Mouse (Mus musculus) layer of hippocampus, adult 2 months (tissue): ENCODE measurements around the gene Hcls1. TPM values are rescaled to one million over a fixed set of nuclear protein-coding genes. Genes with fewer than 3 reads are reported as not detected.
A peak's percentile ranks its signal among the peaks of the same experiment; 100 is the strongest.

Experiments
- DNase-seq, 2 experiments: peaks; one replicate each; pipeline ENCODE4 v3.0.0; 2022; ENCODE audit warnings: low spot score in 2 of 2
- H3K27ac ChIP-seq: fragments of 200-600 bp; 2 replicates; pipeline ENCODE4 v1.8.1; 2022
- H3K4me3 ChIP-seq: fragments of 200-600 bp; 2 replicates; pipeline ENCODE4 v1.8.1; 2022; ENCODE audit warnings: mild to moderate bottlenecking
- CTCF ChIP-seq: fragments of 200-600 bp; conservative IDR thresholded peaks from 2 replicates; pipeline ENCODE4 v1.8.1; 2022; ENCODE audit warnings: antibody characterized with exemption, mild to moderate bottlenecking, moderate library complexity
- total RNA-seq, 2 experiments: library from RNA; stranded (reverse); gene quantifications; 2 replicates each; pipeline ENCODE4 v1.2.3; 2021

The Hcls1 gene
- total RNA-seq, 2 experiments from 2014 or later = 3.6 to 4.4 TPM

- no peak for DNase-seq
- Histone ChIP-seq H3K27ac (no peak overlapping the region), H3K4me3 (no peak overlapping the region)
- no peak for TF ChIP-seq CTCF
Measured at GRCm38 (mm10) chr16:36921980-36922379, 12.8 kb upstream of the Hcls1 start.

- no peak overlapping the region for H3K4me3 ChIP-seq
- no peak overlapping the region for H3K27ac ChIP-seq
- TF ChIP-seq CTCF = no peak
- DNase-seq = no peak
Measured at GRCm38 (mm10) chr16:36924312-36924711, 10.5 kb upstream of the Hcls1 start.

GRCm38 (mm10) chr16:36925351-36925750, 9.4 kb upstream of the Hcls1 start:
- no peak for DNase-seq

GRCm38 (mm10) chr16:36925797-36926196, 9.0 kb upstream of the Hcls1 start:
- Histone ChIP-seq H3K4me3 (no peak overlapping the region), H3K27ac (no peak overlapping the region)
- DNase-seq = peak in 1 of 2 experiments; percentile 39
- no peak for TF ChIP-seq CTCF

More at GRCm38 (mm10) chr16:36925351-36925750, 9.4 kb upstream of the Hcls1 start:
- Histone ChIP-seq H3K27ac (no peak overlapping the region), H3K4me3 (no peak overlapping the region)
- TF ChIP-seq CTCF = no peak

DNA sequence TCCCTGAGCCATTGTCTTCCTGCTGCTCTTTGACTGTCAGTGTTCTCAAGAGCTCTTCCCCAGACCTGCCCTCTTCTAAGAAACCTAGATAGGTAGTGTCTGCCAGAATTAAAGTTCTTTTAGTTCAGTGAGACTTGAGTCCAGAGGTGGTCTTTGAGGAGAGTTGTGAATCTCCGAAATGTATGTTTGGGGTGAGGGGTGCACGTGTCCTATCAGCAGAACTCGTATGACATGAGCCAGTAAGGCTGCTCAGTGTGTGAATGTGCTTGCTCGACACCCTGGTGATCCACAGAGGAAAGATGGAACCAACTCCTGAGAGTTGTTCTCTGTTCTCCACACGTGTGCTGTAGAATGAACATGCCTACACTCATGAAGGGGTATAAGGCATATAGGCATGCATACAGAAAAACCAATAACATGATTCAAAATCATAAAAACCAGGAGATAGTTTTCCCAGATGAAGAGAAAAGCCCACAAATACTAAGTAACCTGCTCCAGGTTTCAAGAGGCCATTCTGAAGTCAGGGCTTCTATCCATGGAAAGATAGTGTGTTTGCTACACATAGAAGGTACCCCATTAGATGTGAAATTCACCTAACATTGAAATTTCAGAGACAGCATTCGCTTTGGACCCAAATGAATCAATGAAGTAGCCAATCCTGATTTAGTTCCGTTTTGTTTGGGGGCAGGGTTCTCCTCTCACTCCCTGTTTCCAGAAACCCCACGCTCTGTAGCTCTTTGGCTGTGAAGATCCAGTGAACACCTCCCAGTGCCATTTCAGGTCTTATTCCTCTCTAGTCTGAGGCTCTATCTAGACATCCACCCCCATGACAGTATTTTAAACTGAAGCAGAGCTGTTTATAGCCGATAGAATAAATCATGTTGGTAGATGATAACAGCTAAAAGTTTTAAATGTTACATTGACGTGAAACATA, 8.0 kb upstream of the Hcls1 start:
- TF ChIP-seq CTCF = no peak
- Histone ChIP-seq H3K4me3 (no peak overlapping the region), H3K27ac (no peak overlapping the region)
- no peak for DNase-seq

- Histone ChIP-seq H3K27ac (no peak overlapping the region), H3K4me3 (no peak overlapping the region)
- no peak for DNase-seq
- TF ChIP-seq CTCF = no peak
Measured at GRCm38 (mm10) chr16:36927495-36928105, 7.2 kb upstream of the Hcls1 start.

GRCm38 (mm10) chr16:36928106-36928500, 6.7 kb upstream of the Hcls1 start:
- DNase-seq = no peak
- no peak for TF ChIP-seq CTCF
- Histone ChIP-seq H3K27ac (no peak overlapping the region), H3K4me3 (no peak overlapping the region)

DNA sequence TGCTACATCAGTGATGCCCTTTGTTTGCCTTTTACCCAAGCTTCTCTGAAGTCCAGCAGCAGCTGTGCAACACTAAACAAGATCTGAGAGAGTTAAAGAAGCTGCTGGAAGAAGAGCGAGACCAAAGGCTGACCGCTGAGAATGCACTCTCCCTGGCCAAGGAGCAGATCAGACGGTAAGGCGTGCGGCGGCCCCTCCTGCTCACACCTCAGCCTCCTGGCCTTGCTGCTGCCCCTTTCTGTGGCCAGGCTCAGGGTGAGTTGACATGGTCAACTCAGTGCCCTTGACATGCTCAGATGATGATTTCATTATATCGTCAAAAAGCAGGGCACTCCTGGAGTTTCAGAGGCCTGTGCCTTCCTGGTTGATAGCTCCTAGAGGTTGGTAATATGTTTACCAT, 5.6 kb upstream of the Hcls1 start:
- Histone ChIP-seq H3K27ac (no peak overlapping the region), H3K4me3 (no peak overlapping the region)
- no peak for DNase-seq
- no peak for TF ChIP-seq CTCF

DNA sequence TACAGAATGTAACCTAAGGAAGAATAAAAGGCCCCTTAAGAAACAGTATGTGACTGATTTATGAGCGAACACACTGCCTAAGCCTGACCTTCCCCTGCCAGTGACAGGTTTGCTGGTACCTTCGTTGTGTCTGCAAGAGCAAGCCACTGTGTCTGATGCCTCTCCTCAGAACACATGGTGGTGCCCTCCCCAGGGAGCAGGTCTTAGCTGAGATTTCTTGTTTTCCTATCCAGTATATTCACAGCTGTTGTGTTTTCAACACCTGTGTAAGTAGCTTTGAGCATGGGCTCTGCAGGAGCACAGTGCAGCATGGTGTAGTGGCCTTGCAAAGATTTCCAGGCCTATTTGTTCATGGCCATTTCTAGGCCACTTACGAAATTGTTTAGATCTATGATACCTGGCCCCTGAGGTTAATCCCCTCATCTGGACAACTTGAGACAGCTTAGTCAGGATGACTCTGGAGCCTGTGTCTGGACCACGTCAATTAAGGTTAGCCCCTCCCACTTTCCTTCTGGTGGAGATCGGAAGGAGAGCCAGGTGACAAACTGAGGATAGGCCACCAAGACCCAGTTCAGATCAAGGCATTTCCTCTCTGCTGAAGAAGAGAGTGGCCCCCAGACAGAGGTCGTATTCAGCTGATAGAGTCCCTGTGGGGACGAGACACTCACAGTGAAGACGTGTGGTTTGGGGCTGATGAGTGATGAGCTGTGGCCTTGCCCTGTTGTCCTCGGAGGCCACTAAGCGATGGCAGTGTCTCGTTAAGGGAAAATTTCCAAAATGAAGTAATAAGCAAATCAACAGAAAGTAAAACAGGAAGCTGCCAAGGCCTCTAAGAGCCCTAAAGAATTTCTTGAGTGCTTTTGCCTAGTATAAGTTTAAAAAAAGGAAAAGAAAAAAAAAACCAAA, 4.3 kb upstream of the Hcls1 start:
- no peak for TF ChIP-seq CTCF
- DNase-seq = no peak
- Histone ChIP-seq H3K4me3 (no peak overlapping the region), H3K27ac (no peak overlapping the region)

GRCm38 (mm10) chr16:36931381-36931780, 3.4 kb upstream of the Hcls1 start:
- Histone ChIP-seq H3K4me3 (no peak overlapping the region), H3K27ac (no peak overlapping the region)
- DNase-seq = no peak
- TF ChIP-seq CTCF = no peak

- DNase-seq = no peak
- no peak overlapping the region for H3K4me3 ChIP-seq
- H3K27ac ChIP-seq = no peak overlapping the region
- no peak for TF ChIP-seq CTCF
Measured at GRCm38 (mm10) chr16:36931976-36932375, 2.8 kb upstream of the Hcls1 start.

DNA sequence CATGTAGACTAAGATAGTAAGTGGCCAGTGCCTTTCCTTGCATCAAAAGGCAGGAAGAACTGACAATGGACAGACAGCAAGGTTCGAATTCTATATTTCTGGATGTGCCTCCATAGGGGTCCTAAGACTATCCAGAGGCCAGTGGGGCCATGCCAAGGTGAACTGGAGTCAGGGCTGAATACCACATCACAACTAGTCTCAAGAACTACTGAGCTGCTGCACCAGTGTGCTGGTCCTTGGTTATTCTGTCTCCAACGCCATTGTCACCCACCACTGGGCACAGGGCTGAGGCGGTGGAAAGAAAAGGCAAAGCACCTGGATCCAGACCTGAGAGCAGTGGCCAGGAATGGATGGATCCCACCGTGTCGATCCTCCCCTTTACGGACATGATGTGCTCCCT, 2.2 kb upstream of the Hcls1 start:
- Histone ChIP-seq H3K27ac (no peak overlapping the region), H3K4me3 (no peak overlapping the region)
- no peak for DNase-seq
- TF ChIP-seq CTCF = no peak
